Mouse (Mus musculus) liver, embryonic 16.5 days (tissue): ENCODE results near the gene Fbxo3. TPM values are rescaled to one million over a fixed set of nuclear protein-coding genes. Genes with fewer than 3 reads are reported as not detected.
A peak's percentile ranks its signal among the peaks of the same experiment; 100 is the strongest.
"Not testable (repeated sequence)": the region's sequence is repeated elsewhere in the genome, so short reads cannot be mapped to it uniquely, and the experiment has no call there.

Source experiments
- ATAC-seq: fragments of 200-750 bp; cut with Nextera tagmentation; 2 replicates; pipeline ENCODE4 v1.8.0; 2017; ENCODE audit warnings: low read depth, mild to moderate bottlenecking, moderate number of reproducible peaks, moderate library complexity
- H3K27ac ChIP-seq: fragments of 300-500 bp; sonication (generic); 2 replicates; pipeline ENCODE4 v1.5.1; 2014; ENCODE audit warnings: mild to moderate bottlenecking, low read length
- H3K27me3 ChIP-seq: fragments of 300-500 bp; sonication (generic); 2 replicates; pipeline ENCODE4 v1.6.1; 2014; ENCODE audit warnings: low read depth, low read length, mixed read lengths; ENCODE audit not compliant: control insufficient read depth, insufficient read depth
- H3K36me3 ChIP-seq: fragments of 300-500 bp; sonication (generic); 2 replicates; pipeline ENCODE4 v1.6.1; 2014; ENCODE audit warnings: mild to moderate bottlenecking; ENCODE audit not compliant: control insufficient read depth, insufficient read depth
- H3K4me1 ChIP-seq: fragments of 300-500 bp; sonication (generic); 2 replicates; pipeline ENCODE4 v1.6.1; 2014; ENCODE audit warnings: low read depth, low read length, mixed read lengths; ENCODE audit not compliant: control insufficient read depth
- H3K4me2 ChIP-seq: fragments of 300-500 bp; sonication (generic); 2 replicates; pipeline ENCODE4 v1.6.1; 2014; ENCODE audit warnings: low read depth, low read length, mixed read lengths
- H3K4me3 ChIP-seq: fragments of 300-500 bp; sonication (generic); 2 replicates; pipeline ENCODE4 v1.5.1; 2014; ENCODE audit warnings: low read depth, mild to moderate bottlenecking, low read length
- H3K9ac ChIP-seq: fragments of 300-500 bp; sonication (generic); 2 replicates; pipeline ENCODE4 v1.6.1; 2014; ENCODE audit warnings: low read depth, low read length
- H3K9me3 ChIP-seq: fragments of 300-500 bp; sonication (generic); replicated peaks from 2 replicates; pipeline ENCODE4 v1.6.1; 2016; ENCODE audit warnings: low read length; ENCODE audit not compliant: control insufficient read depth
- WGBS: fragments of 180-500 bp; shearing (Covaris S2); extraction: QIAGEN DNeasy Blood & Tissue Kit; methylation state at CpG from one replicate; pipeline ENCODE4 v1.1.7; 2014; ENCODE audit not compliant: insufficient replicate concordance; 5-methylcytosine and 5-hydroxymethylcytosine counted together
- polyA plus RNA-seq: library from polyadenylated mRNA; unstranded; fragments of >200 nt; fragmentation: Nextera tagmentation; extraction: Ambion mirVana; gene quantifications from 2 replicates; pipeline ENCODE4 v1.2.1, GENCODE M21; 2015

Gene Fbxo3
- polyA plus RNA-seq, 1 experiment from 2014 or later = 46.9 TPM

GRCm38 (mm10) chr2:104001861-104002260, 25.7 kb upstream of the Fbxo3 start:
- Histone ChIP-seq H3K27me3 (peaks cover 2% of the 10 kb centered on the region; the same call in 1 of the 2 replicates), H3K4me2 (no peak overlapping the region), H3K36me3 (no peaks in the 10 kb centered on the region), H3K9me3 (no peaks in the 10 kb centered on the region), H3K4me3 (no peak overlapping the region), H3K27ac (no peak overlapping the region), H3K4me1 (no peaks in the 10 kb centered on the region), H3K9ac (no peak overlapping the region)
- 46% methylated on average over 4 of the region's 4 CpGs for WGBS
- ATAC-seq = no peak

- Histone ChIP-seq H3K27ac (no peak overlapping the region), H3K9ac (no peak overlapping the region), H3K9me3 (no peaks in the 10 kb centered on the region)
These were observed 24.7 kb upstream of the Fbxo3 start for GRCm38 (mm10) chr2:104002711-104003413.

GRCm38 (mm10) chr2:104007793-104008519, 19.6 kb upstream of the Fbxo3 start:
- no peak overlapping the region for H3K27ac ChIP-seq
- no peak overlapping the region for H3K4me2 ChIP-seq
- H3K9me3 ChIP-seq = no peaks in the 10 kb centered on the region
- ATAC-seq = peak; percentile 48
- H3K4me3 ChIP-seq = no peak overlapping the region
- no peaks in the 10 kb centered on the region for H3K4me1 ChIP-seq
- no peak overlapping the region for H3K9ac ChIP-seq
- H3K27me3 ChIP-seq = peaks cover 2% of the 10 kb centered on the region; the same call in 1 of the 2 replicates
- no peaks in the 10 kb centered on the region for H3K36me3 ChIP-seq
- WGBS = 54% methylated on average over 7 of the region's 7 CpGs

More at GRCm38 (mm10) chr2:104002711-104003413, 24.7 kb upstream of the Fbxo3 start:
- peaks cover 2% of the 10 kb centered on the region; the same call in 1 of the 2 replicates for H3K27me3 ChIP-seq
- H3K4me2 ChIP-seq = no peak overlapping the region
- H3K4me1 ChIP-seq = no peaks in the 10 kb centered on the region
- ATAC-seq = 0 out of 2 replicates have a peak, but pooled peaks have one; percentile 39
- no peak overlapping the region for H3K4me3 ChIP-seq
- no peaks in the 10 kb centered on the region for H3K36me3 ChIP-seq
- 26% methylated on average over 16 of the region's 16 CpGs for WGBS

GRCm38 (mm10) chr2:104008853-104009252, 18.7 kb upstream of the Fbxo3 start:
- not testable (repeated sequence) for H3K9me3 ChIP-seq, H3K36me3 ChIP-seq, H3K4me3 ChIP-seq, H3K27ac ChIP-seq, H3K27me3 ChIP-seq, H3K4me1 ChIP-seq, H3K9ac ChIP-seq, ATAC-seq, H3K4me2 ChIP-seq
- 82% methylated on average over 3 of the region's 3 CpGs for WGBS

- Histone ChIP-seq H3K4me2 (no peak overlapping the region), H3K9me3 (no peaks in the 10 kb centered on the region), H3K27ac (no peak overlapping the region), H3K4me3 (no peak overlapping the region), H3K9ac (no peak overlapping the region), H3K4me1 (peaks cover 4% of the 10 kb centered on the region; the same call in 1 of the 2 replicates), H3K36me3 (no peaks in the 10 kb centered on the region), H3K27me3 (no peaks in the 10 kb centered on the region)
- no peak for ATAC-seq
- 56% methylated on average over 7 of the region's 7 CpGs for WGBS
These were observed 4.4 kb upstream of the Fbxo3 start for GRCm38 (mm10) chr2:104023096-104023495.

- no peak for ATAC-seq
- Histone ChIP-seq H3K9ac (no peak overlapping the region), H3K4me3 (no peak overlapping the region), H3K9me3 (no peaks in the 10 kb centered on the region), H3K27me3 (no peaks in the 10 kb centered on the region), H3K4me2 (no peak overlapping the region), H3K36me3 (no peaks in the 10 kb centered on the region), H3K27ac (no peak overlapping the region), H3K4me1 (peaks cover 6% of the 10 kb centered on the region)
- 80% methylated on average over 4 of the region's 4 CpGs for WGBS
These were observed 2.9 kb upstream of the Fbxo3 start for GRCm38 (mm10) chr2:104024656-104025055.

- peak; percentile 38 for ATAC-seq
- H3K4me1 ChIP-seq = peaks cover 15% of the 10 kb centered on the region
- peaks cover 10% of the 10 kb centered on the region for H3K36me3 ChIP-seq
- H3K4me3 ChIP-seq = peak within 1 kb of the TSS; percentile 99
- H3K9me3 ChIP-seq = no peaks in the 10 kb centered on the region
- peak within 1 kb of the TSS; percentile 99 for H3K9ac ChIP-seq
- no peaks in the 10 kb centered on the region for H3K27me3 ChIP-seq
- H3K4me2 ChIP-seq = peak within 1 kb of the TSS; percentile 78
- peak within 1 kb of the TSS; percentile 92 for H3K27ac ChIP-seq
- WGBS = under 1% methylated on average over 31 of the region's 32 CpGs
These were observed 710 bp downstream of the Fbxo3 start, which contains the start of gene 4931422A03Rik for GRCm38 (mm10) chr2:104028139-104028723. TSS of gene 4931422A03Rik (minus strand) at chr2:104028361.

GRCm38 (mm10) chr2:104029074-104029473, 1.6 kb downstream of the Fbxo3 start:
- peak overlapping the region; percentile 99 for H3K4me3 ChIP-seq
- 12% methylated on average over 2 of the region's 2 CpGs for WGBS
- H3K4me1 ChIP-seq = peaks cover 15% of the 10 kb centered on the region
- peak; percentile 62 for ATAC-seq
- H3K9ac ChIP-seq = peak overlapping the region; percentile 99
- peaks cover 17% of the 10 kb centered on the region for H3K36me3 ChIP-seq
- peak overlapping the region; percentile 78 for H3K4me2 ChIP-seq
- H3K27ac ChIP-seq = peak overlapping the region; percentile 92
- no peaks in the 10 kb centered on the region for H3K27me3 ChIP-seq
- no peaks in the 10 kb centered on the region for H3K9me3 ChIP-seq
